Mouse (Mus musculus) thymus, postnatal 14 days (tissue): ENCODE measurements around the gene Gadd45g.

Experiments used
- DNase-seq: peaks from one replicate; pipeline ENCODE4 v3.0.0; 2021

Gene Gadd45g

DNA sequence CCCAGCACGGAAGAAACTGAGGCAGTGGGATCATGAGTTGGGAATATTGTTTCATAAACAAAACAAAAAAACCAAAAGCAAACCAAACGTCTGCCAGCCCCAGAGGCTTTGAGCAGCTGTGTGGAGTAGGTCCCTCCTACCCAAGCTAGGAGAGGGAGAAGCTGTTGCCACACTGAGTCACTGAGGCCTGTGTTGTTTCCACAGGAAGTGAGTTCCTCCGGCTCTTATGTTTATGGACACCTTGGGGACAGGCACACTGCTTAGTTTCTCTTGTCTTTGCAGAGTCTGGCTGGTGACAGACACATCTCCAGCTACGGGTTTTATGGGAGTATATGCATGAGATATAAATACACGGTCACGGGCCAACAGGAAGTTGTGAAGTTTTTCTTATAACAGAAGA is 39.6 kb downstream of the Gadd45g start:
- peak; percentile 45 for DNase-seq

DNA sequence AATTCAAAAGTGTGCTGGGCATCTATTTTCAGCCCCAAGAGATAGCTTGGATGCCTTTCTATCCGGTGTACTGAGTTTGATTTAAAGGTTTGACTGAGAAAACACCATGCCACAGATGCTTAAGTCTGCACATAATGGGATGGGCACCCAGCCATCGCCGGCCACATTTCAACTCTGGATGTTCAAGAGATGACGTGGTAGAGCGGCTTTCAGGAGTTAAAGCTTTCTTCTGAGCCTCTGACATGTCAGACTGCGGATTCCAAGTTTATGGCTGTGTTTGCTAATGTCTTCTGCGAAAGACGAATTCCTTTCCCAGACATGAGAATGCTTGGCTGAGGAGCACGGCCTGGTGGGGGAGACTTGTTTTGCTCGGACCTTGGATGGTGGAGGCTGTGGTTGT is 40.2 kb downstream of the Gadd45g start:
- no peak for DNase-seq

DNA sequence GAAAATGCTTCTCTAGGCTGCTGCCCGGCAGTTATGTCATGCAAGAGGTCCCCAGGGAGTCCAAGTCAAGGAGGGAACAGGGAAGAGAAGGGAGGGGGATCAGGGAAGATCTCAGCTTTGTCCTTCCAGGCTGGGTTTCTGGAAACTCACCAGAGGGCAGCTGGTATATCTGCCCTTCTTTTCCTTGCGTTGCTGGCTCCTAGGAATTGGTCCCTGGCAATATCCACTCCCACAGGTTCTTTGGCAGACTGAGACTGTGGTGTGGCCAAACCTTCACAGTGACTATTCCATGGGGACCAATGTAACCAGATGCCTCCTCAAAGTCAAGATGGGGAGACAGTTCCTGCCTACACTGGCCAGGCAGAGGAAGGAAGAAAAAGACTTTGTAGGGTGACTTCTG is 41.9 kb downstream of the Gadd45g start:
- no peak for DNase-seq

DNA sequence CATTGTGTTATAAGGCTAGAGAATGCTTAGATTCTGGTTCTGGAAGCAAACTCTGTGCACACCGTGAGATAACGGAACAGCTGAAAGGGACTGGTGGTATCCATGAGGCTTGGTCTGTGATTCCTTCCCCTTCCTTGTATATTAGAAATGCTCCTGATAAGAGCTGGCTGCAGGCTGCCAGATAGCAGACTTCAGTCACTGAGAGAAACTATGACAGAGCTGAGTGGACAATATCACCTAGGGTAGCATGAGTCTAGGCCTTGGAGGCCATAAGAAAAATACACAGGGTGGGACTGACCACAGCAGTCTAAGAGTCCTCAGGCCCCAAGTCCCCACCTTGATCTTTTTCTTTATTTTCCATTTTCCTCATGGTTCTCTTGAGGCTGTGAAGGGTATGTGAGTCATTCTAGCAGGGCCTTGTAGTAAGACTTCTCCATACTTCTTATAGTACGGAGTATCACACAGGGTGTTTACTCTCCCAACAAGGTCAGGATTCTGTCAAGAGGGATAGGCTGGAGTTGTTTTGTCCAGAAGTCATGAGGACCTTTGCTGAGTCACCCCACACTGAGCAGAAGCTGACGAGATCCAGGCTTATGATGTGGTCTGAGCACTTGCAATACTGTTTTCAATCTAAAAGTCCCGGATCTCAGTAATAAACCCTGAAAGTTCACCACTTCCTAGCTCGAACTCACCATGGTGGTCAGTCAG is 45.5 kb downstream of the Gadd45g start:
- DNase-seq: no peak

DNA sequence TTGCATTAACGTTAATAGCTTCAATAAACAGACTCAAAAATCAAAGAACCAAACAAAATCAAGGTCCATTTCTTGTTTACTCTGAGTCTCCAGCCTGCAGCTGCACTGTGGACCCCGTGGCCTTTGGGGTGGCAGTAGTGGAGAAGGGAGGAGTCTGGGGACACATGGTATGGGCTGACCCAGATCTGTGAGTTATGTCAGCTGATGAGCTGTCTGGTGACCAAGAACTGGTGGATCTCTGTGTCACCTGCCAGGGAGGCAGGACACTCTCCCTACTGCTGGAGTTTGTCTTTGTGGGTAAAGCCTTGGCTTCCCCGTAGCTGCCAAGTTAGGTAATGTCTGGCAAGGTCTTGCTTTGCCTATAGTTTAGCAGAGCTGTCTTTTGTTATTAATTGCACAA is 51.1 kb downstream of the Gadd45g start:
- no peak for DNase-seq
